Mouse (Mus musculus) testis, adult 2 months (tissue): ENCODE measurements around the gene Selenov.
A peak's percentile ranks its signal among the peaks of the same experiment; 100 is the strongest.

ENCODE experiments used
- CTCF ChIP-seq: fragments of 200-500 bp; IDR thresholded peaks from 2 replicates; pipeline ENCODE4 v1.5.1; 2012; ENCODE audit warnings: low read depth, mild to moderate bottlenecking, inconsistent platforms, low read length, moderate library complexity; ENCODE audit not compliant: control insufficient read depth, insufficient read depth, insufficient replicate concordance
- POLR2A ChIP-seq: fragments of 200-500 bp; IDR thresholded peaks from 2 replicates; pipeline ENCODE4 v1.6.1; 2012; ENCODE audit warnings: low read depth, mild to moderate bottlenecking, inconsistent platforms, low read length, moderate library complexity; ENCODE audit not compliant: control insufficient read depth

- TF ChIP-seq POLR2A (peak; percentile 92), CTCF (no peak)
Measured at GRCm38 (mm10) chr7:28267129-28268041, 23.6 kb downstream of the Selenov start, which contains the start of gene Eid2.
